Mouse (Mus musculus): ENCODE data around the gene Ctnna2.

Gene Ctnna2

GRCm38 (mm10) chr6:77443906-77444305, 535.6 kb downstream of the Ctnna2 start:
- no peak for DNase-seq (ENCODE audit: extremely low read depth, insufficient read length, low spot score)

GRCm38 (mm10) chr6:77441051-77441450, 538.4 kb downstream of the Ctnna2 start:
- no peak for DNase-seq (ENCODE audit: extremely low read depth, insufficient read length, low spot score)

GRCm38 (mm10) chr6:77430381-77430780, 549.1 kb downstream of the Ctnna2 start:
- DNase-seq (ENCODE audit: extremely low read depth, insufficient read length, low spot score): no peak

- no peak for DNase-seq (ENCODE audit: extremely low read depth, insufficient read length, low spot score)
These were observed 553.8 kb downstream of the Ctnna2 start for GRCm38 (mm10) chr6:77425746-77426145.

GRCm38 (mm10) chr6:77424826-77425225, 554.7 kb downstream of the Ctnna2 start:
- no peak for DNase-seq (ENCODE audit: extremely low read depth, insufficient read length, low spot score)

- no peak for DNase-seq (ENCODE audit: extremely low read depth, insufficient read length, low spot score)
These were observed 557.8 kb downstream of the Ctnna2 start for GRCm38 (mm10) chr6:77421564-77422139.

- DNase-seq (ENCODE audit: extremely low read depth, insufficient read length, low spot score): no peak
These were observed 562.5 kb downstream of the Ctnna2 start for GRCm38 (mm10) chr6:77416999-77417398.

- no peak for DNase-seq (ENCODE audit: extremely low read depth, insufficient read length, low spot score)
These were observed 566.0 kb downstream of the Ctnna2 start for GRCm38 (mm10) chr6:77413530-77413929.

- DNase-seq (ENCODE audit: extremely low read depth, insufficient read length, low spot score): no peak
These were observed 571.0 kb downstream of the Ctnna2 start for GRCm38 (mm10) chr6:77408481-77408880.

- DNase-seq (ENCODE audit: extremely low read depth, insufficient read length, low spot score): no peak
These were observed 578.7 kb downstream of the Ctnna2 start for GRCm38 (mm10) chr6:77400751-77401150.

GRCm38 (mm10) chr6:77391663-77392062, 587.8 kb downstream of the Ctnna2 start:
- DNase-seq (ENCODE audit: extremely low read depth, insufficient read length, low spot score): no peak

- no peak for DNase-seq (ENCODE audit: extremely low read depth, insufficient read length, low spot score)
These were observed 598.2 kb downstream of the Ctnna2 start for GRCm38 (mm10) chr6:77381309-77381708.

GRCm38 (mm10) chr6:77373132-77373531, 606.4 kb downstream of the Ctnna2 start:
- no peak for DNase-seq (ENCODE audit: extremely low read depth, insufficient read length, low spot score)

- DNase-seq (ENCODE audit: extremely low read depth, insufficient read length, low spot score): no peak
These were observed 608.4 kb downstream of the Ctnna2 start for GRCm38 (mm10) chr6:77371147-77371546.

- no peak for DNase-seq (ENCODE audit: extremely low read depth, insufficient read length, low spot score)
These were observed 621.0 kb downstream of the Ctnna2 start for GRCm38 (mm10) chr6:77358471-77358837.

- no peak for DNase-seq (ENCODE audit: extremely low read depth, insufficient read length, low spot score)
These were observed 621.6 kb downstream of the Ctnna2 start for GRCm38 (mm10) chr6:77357748-77358470.

- no peak for DNase-seq (ENCODE audit: extremely low read depth, insufficient read length, low spot score)
These were observed 624.7 kb downstream of the Ctnna2 start for GRCm38 (mm10) chr6:77354826-77355225.

GRCm38 (mm10) chr6:77343781-77344180, 635.7 kb downstream of the Ctnna2 start:
- no peak for DNase-seq (ENCODE audit: extremely low read depth, insufficient read length, low spot score)

- no peak for DNase-seq (ENCODE audit: extremely low read depth, insufficient read length, low spot score)
These were observed 644.0 kb downstream of the Ctnna2 start for GRCm38 (mm10) chr6:77335537-77335936.

- DNase-seq (ENCODE audit: extremely low read depth, insufficient read length, low spot score): no peak
These were observed 654.8 kb downstream of the Ctnna2 start for GRCm38 (mm10) chr6:77324748-77325147.

GRCm38 (mm10) chr6:77324327-77324726, 655.2 kb downstream of the Ctnna2 start:
- no peak for DNase-seq (ENCODE audit: extremely low read depth, insufficient read length, low spot score)

GRCm38 (mm10) chr6:77306796-77307195, 672.7 kb downstream of the Ctnna2 start:
- DNase-seq (ENCODE audit: extremely low read depth, insufficient read length, low spot score): no peak
